11 mouse cellular contexts compared by ENCODE assay signal in the genomic region with DNA sequence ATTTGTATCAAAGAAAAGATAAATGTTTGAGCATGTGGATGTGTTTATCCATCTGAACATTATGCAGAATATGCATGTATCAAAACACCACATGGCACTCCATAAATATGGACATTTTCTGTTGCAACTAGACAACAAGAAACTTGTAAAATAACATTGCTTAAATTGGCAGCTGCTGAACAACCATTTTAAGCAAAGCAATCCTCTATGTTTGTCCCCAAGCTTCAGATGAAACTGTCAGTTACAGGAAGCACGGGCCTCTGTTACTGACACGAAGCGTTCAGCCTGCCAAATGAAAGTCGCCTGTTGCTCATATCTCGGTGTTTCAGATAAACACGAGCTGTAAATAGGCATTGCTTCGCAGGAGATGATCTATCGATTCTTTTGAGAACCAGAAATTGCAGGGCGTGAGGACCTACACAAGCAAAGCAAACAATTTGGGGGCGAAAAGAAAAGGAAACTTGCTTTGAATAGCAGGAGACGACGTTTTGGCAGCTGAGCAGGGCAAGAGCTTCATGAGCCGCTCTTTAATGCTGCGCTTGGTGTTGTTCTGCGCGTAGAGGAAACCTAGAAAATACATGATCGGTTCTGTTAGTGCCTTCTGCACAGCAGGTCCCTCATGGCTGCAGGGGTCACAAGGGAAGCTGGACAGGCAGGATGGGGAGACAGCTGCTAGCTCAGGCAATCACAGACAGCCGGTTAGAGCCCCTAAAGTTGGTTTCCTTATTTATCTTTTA.
DNase-seq lines count a peak whose midpoint lies in the region; ATAC-seq and TF ChIP-seq lines count a peak whose summit lies in the region.
"Had no signal": no experiment of that assay in that cellular context is flagged by ENCODE, and none has a peak within 500 bp of the region (broad histone marks: within the 10 kb centered on the region; RNA-seq: fewer than 3 reads in every experiment).

No protein-coding gene starts in this region.

- no peak for ATAC-seq in midbrain, embryonic 15.5 days (replicated peaks)
- no peak for ATAC-seq in midbrain, embryonic 11.5 days (ENCODE audit: low FRiP score)
- ATAC-seq in intestine, postnatal 0 days: no peak
- no peak for ATAC-seq in stomach, embryonic 15.5 days (ENCODE audit: insufficient read depth, low FRiP score, low read depth)

- DNase-seq in frontal cortex, postnatal 36 days (ENCODE audit: low spot score in 2 of 2): peak; percentile 27 to 37
- DNase-seq in frontal cortex, postnatal 10 days (ENCODE audit: low spot score in 2 of 2): no peak
- no peak for DNase-seq in midbrain, embryonic 11.5 days (ENCODE audit: low spot score, missing footprints)
- no peak for DNase-seq in gastrocnemius, postnatal 25 days
- DNase-seq in testis, postnatal 14 days (ENCODE audit: low spot score): no peak
- DNase-seq: adrenal gland, postnatal 25 days had no signal

- no peak overlapping the region for H3K9ac ChIP-seq in midbrain, embryonic 15.5 days
- H3K9ac ChIP-seq in midbrain, embryonic 11.5 days (ENCODE audit: low read length): no peak overlapping the region
- no peak overlapping the region for H3K9ac ChIP-seq in intestine, postnatal 0 days (ENCODE audit: low read depth, low read length)
- no peak overlapping the region for H3K9ac ChIP-seq in stomach, embryonic 15.5 days
- H3K9ac ChIP-seq: embryonic facial prominence, embryonic 13.5 days; hindbrain, embryonic 12.5 days had no signal

- no peak overlapping the region for H3K4me3 ChIP-seq in midbrain, embryonic 15.5 days
- H3K4me3 ChIP-seq in midbrain, embryonic 11.5 days (ENCODE audit: low read depth, low read length): no peak overlapping the region
- H3K4me3 ChIP-seq in intestine, postnatal 0 days (ENCODE audit: low read depth, low read length): no peak overlapping the region
- no peak overlapping the region for H3K4me3 ChIP-seq in stomach, embryonic 15.5 days (replicated peaks)
- H3K4me3 ChIP-seq: embryonic facial prominence, embryonic 13.5 days; hindbrain, embryonic 12.5 days had no signal

- no peak overlapping the region for H3K27ac ChIP-seq in midbrain, embryonic 15.5 days
- no peak overlapping the region for H3K27ac ChIP-seq in midbrain, embryonic 11.5 days (ENCODE audit: low read depth, low read length)
- H3K27ac ChIP-seq in intestine, postnatal 0 days (ENCODE audit: low read depth, low read length): no peak overlapping the region
- H3K27ac ChIP-seq in stomach, embryonic 15.5 days: no peak overlapping the region
- H3K27ac ChIP-seq: embryonic facial prominence, embryonic 13.5 days; hindbrain, embryonic 12.5 days had no signal

- no peaks in the 10 kb centered on the region for H3K36me3 ChIP-seq in midbrain, embryonic 15.5 days (replicated peaks)
- H3K36me3 ChIP-seq in midbrain, embryonic 11.5 days (ENCODE audit: control insufficient read depth, insufficient read depth, low read length): no peaks in the 10 kb centered on the region
- H3K36me3 ChIP-seq in intestine, postnatal 0 days (ENCODE audit: control insufficient read depth, insufficient read depth): no peaks in the 10 kb centered on the region
- no peaks in the 10 kb centered on the region for H3K36me3 ChIP-seq in stomach, embryonic 15.5 days
- H3K36me3 ChIP-seq: embryonic facial prominence, embryonic 13.5 days; hindbrain, embryonic 12.5 days had no signal

- peak overlapping the region; percentile 6 for H3K4me2 ChIP-seq in midbrain, embryonic 15.5 days
- no peak overlapping the region for H3K4me2 ChIP-seq in midbrain, embryonic 11.5 days
- H3K4me2 ChIP-seq in intestine, postnatal 0 days (replicated peaks; ENCODE audit: low read depth): peak overlapping the region; percentile 28
- peak overlapping the region; percentile 40 for H3K4me2 ChIP-seq in stomach, embryonic 15.5 days
- H3K4me2 ChIP-seq: embryonic facial prominence, embryonic 13.5 days; hindbrain, embryonic 12.5 days had no signal

- WGBS in midbrain, embryonic 15.5 days: 67% methylated on average over 18 of the region's 18 CpGs
- WGBS in midbrain, embryonic 11.5 days: 83% methylated on average over 18 of the region's 18 CpGs
- 51% methylated on average over 18 of the region's 18 CpGs for WGBS in intestine, postnatal 0 days
- WGBS in stomach, embryonic 15.5 days: 53% methylated on average over 18 of the region's 18 CpGs

- H3K4me1 ChIP-seq in midbrain, embryonic 15.5 days: 0 out of 2 replicates have a peak, but pooled peaks cover 4% of the 10 kb centered on the region
- no peaks in the 10 kb centered on the region for H3K4me1 ChIP-seq in midbrain, embryonic 11.5 days (ENCODE audit: control insufficient read depth, insufficient read depth, low read length)
- H3K4me1 ChIP-seq in intestine, postnatal 0 days (replicated peaks; ENCODE audit: control insufficient read depth, insufficient read depth, low read length): no peaks in the 10 kb centered on the region
- H3K4me1 ChIP-seq in stomach, embryonic 15.5 days: no peaks in the 10 kb centered on the region
- H3K4me1 ChIP-seq: embryonic facial prominence, embryonic 13.5 days; hindbrain, embryonic 12.5 days had no signal

- H3K9me3 ChIP-seq in midbrain, embryonic 15.5 days: no peaks in the 10 kb centered on the region
- H3K9me3 ChIP-seq in midbrain, embryonic 11.5 days (ENCODE audit: control insufficient read depth, low read length): no peaks in the 10 kb centered on the region
- H3K9me3 ChIP-seq in intestine, postnatal 0 days (ENCODE audit: control insufficient read depth): no peaks in the 10 kb centered on the region
- no peaks in the 10 kb centered on the region for H3K9me3 ChIP-seq in stomach, embryonic 15.5 days
- H3K9me3 ChIP-seq: embryonic facial prominence, embryonic 13.5 days; hindbrain, embryonic 12.5 days had no signal

- TF ChIP-seq CTCF in intestine, postnatal 0 days (IDR thresholded peaks at IDR 0.05; ENCODE audit: low read depth): no peak

- no peaks in the 10 kb centered on the region for H3K27me3 ChIP-seq in midbrain, embryonic 15.5 days (replicated peaks)
- no peaks in the 10 kb centered on the region for H3K27me3 ChIP-seq in midbrain, embryonic 11.5 days (ENCODE audit: control insufficient read depth, insufficient read depth, low read length)
- H3K27me3 ChIP-seq in intestine, postnatal 0 days (replicated peaks; ENCODE audit: control insufficient read depth, insufficient read depth, low read length): no peaks in the 10 kb centered on the region
- H3K27me3 ChIP-seq in stomach, embryonic 15.5 days (replicated peaks): no peaks in the 10 kb centered on the region
- H3K27me3 ChIP-seq: embryonic facial prominence, embryonic 13.5 days; hindbrain, embryonic 12.5 days had no signal

Comparison
In these comparisons a context has a peak if more than half of its experiments do, and no peak if none do; other contexts are left out.
1. DNase-seq: peak in frontal cortex, postnatal 36 days (2 of 2); none in frontal cortex, postnatal 10 days (0 of 2), midbrain, embryonic 11.5 days (single experiment), gastrocnemius, postnatal 25 days (single experiment) and testis, postnatal 14 days (single experiment).